Mouse (Mus musculus) gastrocnemius, postnatal 4 days (tissue): ENCODE results near the gene Ttll4. TPM values are rescaled to one million over a fixed set of nuclear protein-coding genes. Genes with fewer than 3 reads are reported as not detected.

Experiments used
- DNase-seq, 2 experiments: peaks; one replicate each; pipeline ENCODE4 v3.0.0; 2021 to 2022; ENCODE audit warnings: low spot score in 2 of 2, mixed read lengths in 2 of 2
- long read RNA-seq, 2 experiments: library from polyadenylated mRNA; stranded (forward); transcript quantifications; one replicate each; pipeline ENCODE4 v2.0.0; 2021
- total RNA-seq, 2 experiments: library from RNA; stranded (reverse); gene quantifications; 2 replicates each; pipeline ENCODE4 v1.2.3; 2021

Ttll4 gene
- 10 to 100 TPM; 19.5 to 20.5 TPM for total RNA-seq
- long read RNA-seq, experiment 1, full-length matches to known transcripts = 2 of 13 reads
- long read RNA-seq, experiment 1, partial matches to known transcripts = 2 of 13 reads
- long read RNA-seq, experiment 1, other reads (novel, unspliced or antisense) = 9 of 13 reads
- long read RNA-seq, experiment 2, full-length matches to known transcripts = 3 of 11 reads
- long read RNA-seq, experiment 2, partial matches to known transcripts = 3 of 11 reads
- long read RNA-seq, experiment 2, other reads (novel, unspliced or antisense) = 5 of 11 reads

- DNase-seq = peak; percentile 81 to 92
These were observed at the start of gene Ttll4 for GRCm38 (mm10) chr1:74661448-74662195. TSS of gene Ttll4 (plus strand) at chr1:74661745.

GRCm38 (mm10) chr1:74624183-74624582 lies 37.4 kb upstream of the Ttll4 start:
- no peak for DNase-seq

DNA sequence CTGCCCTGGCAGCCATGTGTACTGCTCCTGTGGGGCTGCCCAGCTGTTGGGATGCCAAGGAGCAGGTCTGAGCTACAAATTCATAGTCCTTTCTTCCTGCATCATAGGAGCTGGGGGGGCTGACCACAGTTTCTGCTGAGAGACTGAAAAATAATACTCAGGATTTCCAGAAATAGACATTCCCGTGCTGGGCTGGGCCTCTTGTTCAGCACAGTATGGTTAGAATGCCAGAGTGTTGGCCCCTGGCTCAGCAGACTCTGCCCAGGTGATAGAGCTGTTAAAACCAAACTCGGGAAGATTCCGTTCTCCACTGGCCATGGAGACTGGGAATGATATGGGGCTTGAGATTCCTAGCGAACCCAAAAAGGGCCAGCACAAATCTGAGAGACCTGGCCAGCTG lies 35.5 kb upstream of the Ttll4 start:
- no peak for DNase-seq

DNA sequence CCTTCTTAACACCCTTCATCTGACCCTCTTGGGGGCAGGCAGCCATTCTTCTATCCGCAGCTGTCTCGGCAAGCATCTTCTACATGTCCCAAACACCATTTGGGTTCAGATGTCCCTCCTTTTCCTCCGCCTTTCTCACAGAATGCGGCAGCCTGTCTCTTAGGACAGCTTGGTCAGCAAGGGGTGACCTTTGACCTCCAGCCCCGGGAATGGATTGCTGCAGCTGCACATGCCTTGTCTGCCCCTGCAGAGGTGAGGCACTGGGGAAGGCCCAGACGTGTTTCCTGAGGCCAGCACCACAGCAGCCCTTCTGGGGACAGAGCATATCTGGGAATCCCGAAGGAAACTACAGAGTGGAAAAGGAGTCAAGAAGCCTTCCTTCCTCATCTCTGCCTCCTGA lies 33.5 kb upstream of the Ttll4 start:
- no peak for DNase-seq

- DNase-seq = no peak
These were observed 28.8 kb upstream of the Ttll4 start for GRCm38 (mm10) chr1:74632734-74633133.

GRCm38 (mm10) chr1:74643524-74643923 lies 18.0 kb upstream of the Ttll4 start:
- no peak for DNase-seq

- no peak for DNase-seq
These were observed 17.6 kb upstream of the Ttll4 start for GRCm38 (mm10) chr1:74643926-74644325.

DNA sequence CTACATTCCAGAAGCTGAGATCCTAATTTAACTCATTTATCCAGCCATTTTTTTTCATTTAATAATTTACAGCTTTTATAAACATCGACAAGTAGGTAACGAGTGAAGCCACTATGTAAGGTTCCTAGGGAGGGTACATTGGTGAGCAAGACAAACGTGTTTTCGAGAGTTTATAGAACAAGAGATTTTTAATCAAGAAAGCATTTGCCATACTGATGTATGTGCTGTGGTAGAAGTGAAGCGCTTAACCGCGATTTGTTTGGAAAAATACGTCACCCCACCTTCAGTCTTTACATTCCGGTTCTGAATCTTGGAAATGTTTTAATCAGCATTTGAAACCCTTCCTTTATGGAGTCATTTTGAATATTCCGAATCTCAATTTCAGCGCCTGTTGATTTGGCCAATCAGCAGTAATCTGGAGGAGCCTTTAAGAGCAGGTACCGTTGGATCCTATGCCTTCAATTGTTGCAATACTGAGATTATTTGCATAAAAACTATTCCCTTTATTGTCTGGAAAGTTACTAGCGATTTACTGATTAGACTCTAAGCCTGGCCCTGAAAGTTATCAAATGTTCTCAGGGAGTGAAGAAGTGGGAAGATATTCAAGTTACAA lies 814 bp downstream of the Ttll4 start:
- DNase-seq = no peak

GRCm38 (mm10) chr1:74665153-74665552 lies 3.6 kb downstream of the Ttll4 start:
- DNase-seq = no peak

DNA sequence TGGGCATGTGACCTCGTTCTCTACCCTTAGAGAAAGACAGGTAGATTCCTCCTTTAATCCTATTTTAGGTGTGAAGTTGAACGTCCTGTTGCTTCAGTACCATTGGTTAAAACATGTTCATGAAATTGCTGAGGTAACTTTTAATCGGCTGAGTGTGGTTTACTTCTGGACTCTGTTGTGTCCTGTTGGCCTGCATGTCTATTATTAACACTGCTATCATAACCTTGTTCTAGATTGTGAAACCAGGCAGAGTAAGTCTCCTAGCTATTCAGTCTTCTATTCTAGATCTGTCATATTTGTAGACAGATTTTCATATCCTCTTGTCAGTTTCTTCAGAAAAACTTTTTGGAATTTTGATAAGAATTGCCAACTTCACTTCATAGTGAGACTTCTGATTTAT lies 6.8 kb downstream of the Ttll4 start:
- DNase-seq = no peak

DNA sequence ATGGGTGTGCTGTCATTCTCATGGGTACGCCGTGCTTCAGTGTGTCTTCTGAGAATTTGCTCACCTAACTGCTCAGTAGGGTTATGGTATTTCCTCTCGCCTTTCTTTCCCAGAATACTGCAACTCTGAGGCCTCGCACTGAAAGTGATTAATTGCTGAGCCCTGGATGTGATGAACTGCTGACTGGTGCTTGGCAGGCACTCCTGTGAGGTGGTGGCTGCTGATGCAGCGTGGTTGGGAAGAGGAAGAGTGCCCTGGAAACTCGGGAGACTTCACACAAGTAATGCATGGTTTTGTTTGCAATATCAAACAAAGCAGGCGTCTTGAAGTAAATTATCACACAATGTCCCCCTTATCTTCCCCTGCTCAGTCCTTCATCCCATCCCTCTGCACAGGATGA lies 11.2 kb downstream of the Ttll4 start:
- no peak for DNase-seq

GRCm38 (mm10) chr1:74676863-74677262 lies 15.3 kb downstream of the Ttll4 start:
- DNase-seq = no peak

DNA sequence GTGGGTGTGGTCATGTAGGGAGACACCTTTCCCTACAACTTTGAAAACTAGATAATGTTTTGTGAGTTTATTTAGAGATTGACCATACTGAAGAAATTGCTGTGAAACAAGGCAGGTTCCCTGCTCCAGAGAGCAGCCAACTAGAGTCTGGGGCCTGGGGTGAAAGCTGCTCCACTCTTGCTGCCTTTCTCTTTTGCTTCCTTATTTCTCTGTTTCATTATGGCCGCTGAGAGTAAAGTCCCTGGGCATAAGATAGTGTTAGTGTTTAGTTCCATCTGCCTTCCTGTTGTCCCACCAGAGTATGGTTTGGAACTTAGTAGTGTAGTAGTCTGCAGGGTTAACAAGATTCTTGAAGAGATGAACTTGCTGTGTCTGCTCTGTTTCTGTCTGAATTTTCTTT lies 16.3 kb downstream of the Ttll4 start:
- DNase-seq = no peak

DNA sequence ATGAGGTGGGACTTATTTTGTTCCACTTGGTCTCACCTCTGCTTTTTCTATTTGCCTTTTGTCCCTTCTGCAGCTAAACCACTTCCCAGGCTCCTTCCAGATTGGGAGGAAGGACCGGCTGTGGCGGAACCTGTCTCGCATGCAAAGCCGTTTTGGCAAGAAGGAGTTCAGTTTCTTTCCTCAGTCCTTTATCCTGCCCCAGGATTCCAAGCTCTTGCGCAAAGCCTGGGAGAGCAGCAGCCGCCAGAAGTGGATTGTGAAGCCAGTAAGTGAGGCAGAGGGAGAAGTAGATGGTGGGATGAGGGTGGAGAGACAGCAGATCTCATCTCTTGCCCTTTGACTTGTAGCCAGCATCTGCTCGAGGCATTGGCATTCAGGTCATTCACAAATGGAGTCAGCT lies 25.6 kb downstream of the Ttll4 start:
- no peak for DNase-seq

- DNase-seq = no peak
These were observed 32.5 kb downstream of the Ttll4 start for GRCm38 (mm10) chr1:74693891-74694583.

DNA sequence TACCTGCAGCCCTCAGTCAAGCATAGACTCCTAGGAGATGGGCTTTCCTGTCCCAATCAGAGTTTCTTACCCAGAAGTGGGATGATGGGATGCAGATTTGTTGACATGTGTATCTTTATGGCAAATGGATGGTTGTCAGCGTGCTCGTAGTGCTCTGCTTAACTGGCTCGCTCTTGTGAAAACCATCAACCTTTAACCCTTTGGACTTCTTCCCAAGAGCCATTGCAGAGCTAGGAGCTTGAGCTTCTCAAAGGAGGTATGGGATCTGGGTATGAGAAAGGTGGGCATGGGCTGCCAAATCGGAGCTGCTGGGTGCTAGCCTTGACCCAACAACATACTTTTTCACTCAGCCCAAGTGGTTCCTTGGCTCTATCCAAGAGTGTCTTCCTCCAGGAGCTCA lies 34.3 kb downstream of the Ttll4 start:
- DNase-seq = no peak

DNA sequence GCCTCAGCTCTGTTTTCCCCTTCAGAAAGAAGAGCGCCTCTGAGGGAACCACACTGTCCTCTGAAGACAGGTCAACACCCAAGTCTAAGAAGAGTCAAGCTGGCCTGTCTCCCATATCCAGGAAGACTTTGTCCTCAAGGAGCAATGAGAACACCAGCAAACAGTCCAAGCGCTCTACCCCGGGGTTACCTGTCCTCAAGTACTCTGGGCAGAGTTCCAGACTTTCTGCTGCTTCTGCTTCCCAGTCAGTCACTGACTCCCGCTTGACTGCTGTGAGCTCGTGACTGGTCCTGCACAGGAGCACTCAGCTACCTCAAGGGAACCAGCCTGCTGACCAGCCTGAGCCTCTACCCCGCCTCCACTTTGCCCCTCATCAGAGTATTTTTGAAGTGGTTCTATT lies 35.9 kb downstream of the Ttll4 start:
- DNase-seq = no peak

DNA sequence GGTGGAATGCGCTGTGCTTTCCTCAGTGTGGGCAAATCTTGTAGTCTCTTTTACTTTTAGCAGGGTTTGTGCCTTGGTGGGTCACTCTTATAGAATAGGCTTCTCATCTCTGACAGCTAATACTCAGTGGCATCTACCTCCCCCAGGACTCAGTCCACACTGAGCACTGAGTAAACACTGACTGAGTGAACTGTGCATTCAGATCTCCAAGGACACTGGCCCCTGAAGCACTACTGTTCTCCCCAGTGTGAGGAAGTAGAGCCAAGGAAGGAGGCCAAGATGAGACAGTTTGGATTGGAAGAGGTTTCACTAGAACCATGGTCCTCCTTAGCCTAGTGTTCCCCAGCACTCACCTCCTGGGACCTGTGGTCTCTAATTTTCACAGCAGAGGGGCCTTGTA lies 36.8 kb downstream of the Ttll4 start:
- DNase-seq = no peak

DNA sequence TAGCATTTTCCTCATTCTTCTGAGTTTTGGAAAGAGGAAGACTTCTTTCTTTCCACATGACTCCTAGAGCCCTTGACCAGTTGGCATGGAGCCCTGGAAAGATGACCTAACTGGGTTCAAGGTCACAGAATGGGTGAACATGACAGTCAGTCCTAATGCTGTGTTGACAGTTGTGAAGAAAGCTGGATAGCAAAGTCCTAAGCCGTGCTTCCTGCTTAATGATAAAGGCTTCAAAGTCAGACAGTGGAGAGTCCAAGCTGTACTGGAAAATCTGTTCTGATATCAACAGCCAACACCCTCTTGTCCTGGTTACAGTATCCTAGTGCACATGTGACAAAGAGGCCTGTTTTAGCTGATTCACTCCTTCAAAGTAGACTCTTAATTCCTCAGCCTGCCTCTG lies 37.2 kb downstream of the Ttll4 start:
- DNase-seq = no peak

- DNase-seq = no peak
These were observed 40.6 kb downstream of the Ttll4 start for GRCm38 (mm10) chr1:74702142-74702553.

DNA sequence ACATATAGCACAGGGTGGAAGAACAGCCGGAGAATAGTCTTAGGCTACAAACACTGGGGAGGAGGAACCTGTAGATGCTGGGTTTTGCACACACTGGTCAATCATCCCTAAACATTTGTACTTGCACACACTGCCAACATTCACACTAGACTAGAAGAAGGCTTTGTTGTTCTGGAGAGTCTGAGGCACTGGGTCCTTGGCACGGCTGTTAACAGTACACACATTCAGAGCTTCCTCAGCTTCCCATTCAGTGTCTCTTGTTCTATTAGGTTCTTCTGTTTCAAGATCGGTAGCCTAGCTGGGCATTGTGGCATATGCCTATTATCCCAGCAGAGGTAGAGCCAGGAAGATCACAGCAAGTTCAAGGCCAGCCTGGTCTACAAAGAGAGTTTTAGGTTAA lies 42.6 kb downstream of the Ttll4 start:
- no peak for DNase-seq

- DNase-seq = no peak
These were observed 43.5 kb downstream of the Ttll4 start for GRCm38 (mm10) chr1:74705016-74705415.
